Mouse (Mus musculus) bone marrow, adult 2 months (tissue): ENCODE results near the gene Ndufa12. TPM values are rescaled to one million over a fixed set of nuclear protein-coding genes. Genes with fewer than 3 reads are reported as not detected.

Experiments
- H3K27ac ChIP-seq: fragments of 200-500 bp; 2 replicates; pipeline ENCODE4 v1.5.1; 2012; ENCODE audit warnings: low read depth, mild to moderate bottlenecking, control low read depth, inconsistent platforms, low read length; ENCODE audit not compliant: control insufficient read depth, poor library complexity, insufficient read depth
- H3K4me1 ChIP-seq: fragments of 200-500 bp; 2 replicates; pipeline ENCODE4 v1.6.1; 2011; ENCODE audit warnings: low read length; ENCODE audit not compliant: control insufficient read depth, insufficient read depth
- H3K4me3 ChIP-seq: fragments of 200-500 bp; replicated peaks from 2 replicates; pipeline ENCODE3; 2011; ENCODE audit warnings: mild to moderate bottlenecking, low read depth, low read length, control low read depth; ENCODE audit not compliant: control insufficient read depth
- CTCF ChIP-seq: fragments of 200-500 bp; IDR thresholded peaks from 2 replicates; pipeline ENCODE4 v1.5.1; 2011; ENCODE audit warnings: low read length, control low read depth; ENCODE audit not compliant: control insufficient read depth, insufficient read depth
- POLR2A ChIP-seq: fragments of 200-500 bp; IDR thresholded peaks from 2 replicates; pipeline ENCODE4 v1.6.1; 2011; ENCODE audit warnings: low read depth, mild to moderate bottlenecking, control low read depth, low read length, borderline replicate concordance; ENCODE audit not compliant: control insufficient read depth
- WGBS: fragments of 180-500 bp; shearing (Covaris S2); methylation state at CpG from one replicate; pipeline ENCODE4 v1.1.7; 2018; 5-methylcytosine and 5-hydroxymethylcytosine counted together
- polyA plus RNA-seq: library from polyadenylated mRNA; stranded (reverse); fragments of >200 nt; gene quantifications from 2 replicates; pipeline ENCODE4 v1.2.4, GENCODE M21; 2011; ENCODE audit warnings: low replicate concordance; ENCODE audit not compliant: missing spikeins, insufficient read depth, insufficient read length

Gene Ndufa12
- polyA plus RNA-seq, 1 experiment, result 104 TPM

DNA sequence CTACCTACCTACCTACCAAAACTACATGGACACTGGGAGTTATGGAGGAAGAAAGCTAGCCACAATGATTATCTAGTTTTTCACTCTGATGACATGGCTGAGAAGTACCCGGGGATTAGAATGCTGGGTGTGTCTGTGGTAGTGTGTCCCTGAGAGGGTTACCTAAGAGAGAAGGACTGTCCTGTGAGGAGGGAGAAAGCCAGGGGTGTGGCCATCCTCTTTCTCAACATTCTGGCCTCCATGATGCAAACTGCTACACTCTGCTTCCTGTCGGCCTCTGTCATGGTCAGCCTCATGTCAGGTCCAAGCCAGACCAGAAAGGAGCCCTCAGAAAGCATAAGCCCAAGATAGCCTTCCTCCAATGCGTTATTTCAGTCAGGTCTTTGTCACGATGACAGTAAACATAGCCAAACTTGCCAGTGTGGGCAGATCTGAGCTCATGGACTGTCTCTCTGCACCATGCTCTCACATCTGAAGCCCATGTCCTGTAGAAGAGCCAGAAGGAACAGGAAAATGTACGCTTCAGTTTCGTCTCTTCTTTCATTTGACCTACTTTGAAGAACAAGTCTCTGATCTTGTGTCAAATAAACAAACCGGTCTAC is 49.3 kb downstream of the Ndufa12 start:
- WGBS, result 73% methylated on average over 7 of the region's 7 CpGs
- Histone ChIP-seq H3K4me1 (peaks cover 2% of the 10 kb centered on the region; the same call in 1 of the 2 replicates), H3K27ac (no peak overlapping the region), H3K4me3 (no peak overlapping the region)
- TF ChIP-seq POLR2A, result no peak
- TF ChIP-seq CTCF, result no peak

- H3K4me1 ChIP-seq, result peaks cover 2% of the 10 kb centered on the region; the same call in 1 of the 2 replicates
- no peak overlapping the region for H3K4me3 ChIP-seq
- no peak overlapping the region for H3K27ac ChIP-seq
- no peak for TF ChIP-seq POLR2A
- TF ChIP-seq CTCF, result no peak
- WGBS, result 51% methylated on average over 22 of the region's 22 CpGs
Observed at GRCm38 (mm10) chr10:94249575-94250456, 51.3 kb downstream of the Ndufa12 start.

DNA sequence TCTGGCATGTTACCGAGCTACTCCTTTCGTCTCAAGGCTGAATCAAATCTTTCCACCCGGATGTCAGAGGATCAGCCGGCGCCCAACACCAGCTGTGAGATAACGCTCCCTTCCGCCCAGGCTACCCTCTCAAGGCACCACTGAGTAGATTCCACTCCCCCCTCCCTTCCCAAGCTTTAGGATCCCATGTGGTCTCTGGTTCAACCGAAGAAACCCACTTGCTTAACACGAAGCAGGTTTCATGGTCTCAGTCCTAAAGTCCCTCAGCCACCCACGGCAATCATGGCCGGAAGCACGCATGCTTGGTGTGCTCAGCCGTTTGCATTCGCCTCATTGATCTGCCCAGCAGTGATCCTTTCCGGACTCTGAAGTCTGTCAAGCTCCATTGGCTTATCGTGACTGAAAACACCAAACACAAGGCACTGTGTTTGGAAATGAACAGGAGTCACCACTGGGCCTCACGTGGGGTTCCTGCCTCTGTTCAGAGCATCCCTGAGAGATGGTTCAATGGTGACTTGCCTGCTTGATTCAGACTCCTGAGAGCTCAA is 54.8 kb downstream of the Ndufa12 start:
- Histone ChIP-seq H3K4me3 (no peak overlapping the region), H3K4me1 (peaks cover 2% of the 10 kb centered on the region; the same call in 1 of the 2 replicates), H3K27ac (no peak overlapping the region)
- WGBS, result 87% methylated on average over 17 of the region's 17 CpGs
- no peak for TF ChIP-seq POLR2A
- TF ChIP-seq CTCF, result no peak

- H3K27ac ChIP-seq, result no peak overlapping the region
- 80% methylated on average over 3 of the region's 3 CpGs for WGBS
- no peak overlapping the region for H3K4me3 ChIP-seq
- TF ChIP-seq POLR2A, result no peak
- no peak for TF ChIP-seq CTCF
- peaks cover 2% of the 10 kb centered on the region; the same call in 1 of the 2 replicates for H3K4me1 ChIP-seq
Observed at GRCm38 (mm10) chr10:94254766-94255165, 56.2 kb downstream of the Ndufa12 start.

- 82% methylated on average over 6 of the region's 6 CpGs for WGBS
- TF ChIP-seq POLR2A (no peak), CTCF (no peak)
Observed at GRCm38 (mm10) chr10:94255744-94256143, 57.2 kb downstream of the Ndufa12 start.

GRCm38 (mm10) chr10:94256518-94256917 is 58.0 kb downstream of the Ndufa12 start:
- H3K4me1 ChIP-seq, result no peaks in the 10 kb centered on the region
- no peak overlapping the region for H3K4me3 ChIP-seq
- no peak overlapping the region for H3K27ac ChIP-seq
- TF ChIP-seq CTCF (no peak), POLR2A (no peak)
- WGBS, result 61% methylated on average over 4 of the region's 4 CpGs

More at GRCm38 (mm10) chr10:94255744-94256143, 57.2 kb downstream of the Ndufa12 start:
- no peak overlapping the region for H3K4me3 ChIP-seq
- H3K4me1 ChIP-seq, result no peaks in the 10 kb centered on the region
- no peak overlapping the region for H3K27ac ChIP-seq

- WGBS, result 66% methylated on average over 1 of the region's 1 CpGs
- no peaks in the 10 kb centered on the region for H3K4me1 ChIP-seq
- TF ChIP-seq POLR2A (no peak), CTCF (no peak)
Observed at GRCm38 (mm10) chr10:94260544-94260943, 62.0 kb downstream of the Ndufa12 start.

DNA sequence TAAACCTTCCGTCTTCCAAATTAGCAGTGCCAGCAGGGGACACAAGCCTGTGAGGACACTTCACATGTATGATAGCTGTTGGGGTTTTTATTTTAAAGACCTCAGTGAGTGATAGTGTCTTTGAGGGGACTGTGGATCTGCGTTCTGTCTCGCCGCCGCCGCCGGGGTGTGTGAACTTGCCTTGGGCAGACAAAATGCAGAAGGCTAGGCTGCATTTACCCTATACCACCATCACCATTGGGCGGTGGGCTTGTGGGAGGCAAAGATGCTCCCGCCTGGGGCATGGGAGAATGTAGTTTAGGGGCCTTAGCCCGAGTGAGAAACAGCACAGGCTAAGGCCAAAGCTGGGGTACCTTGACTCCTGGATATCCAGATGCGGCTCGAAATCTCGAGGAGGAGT is 64.1 kb downstream of the Ndufa12 start:
- Histone ChIP-seq H3K4me3 (no peak overlapping the region), H3K4me1 (no peaks in the 10 kb centered on the region), H3K27ac (no peak overlapping the region)
- TF ChIP-seq POLR2A (no peak), CTCF (no peak)
- WGBS, result 86% methylated on average over 13 of the region's 13 CpGs

More at GRCm38 (mm10) chr10:94260544-94260943, 62.0 kb downstream of the Ndufa12 start:
- Histone ChIP-seq H3K27ac (no peak overlapping the region), H3K4me3 (no peak overlapping the region)
